Mouse (Mus musculus) splenic B cell, adult 2 months (primary cell): ENCODE results near the gene Olfr392.

ENCODE experiments used
- DNase-seq: peaks from one replicate; pipeline ENCODE4 v3.0.0-alpha.2; 2011; ENCODE audit warnings: low read depth, low spot score
- H3K27me3 ChIP-seq: 2 replicates; pipeline ENCODE4 v1.6.1; 2012; ENCODE audit warnings: mild to moderate bottlenecking, low read length, moderate library complexity, mixed read lengths; ENCODE audit not compliant: control insufficient read depth, poor library complexity, insufficient read depth, severe bottlenecking
- H3K36me3 ChIP-seq: 2 replicates; pipeline ENCODE4 v1.6.1; 2012; ENCODE audit warnings: mild to moderate bottlenecking, low read length, moderate library complexity, mixed read lengths; ENCODE audit not compliant: control insufficient read depth, poor library complexity, insufficient read depth, severe bottlenecking

Gene Olfr392

DNA sequence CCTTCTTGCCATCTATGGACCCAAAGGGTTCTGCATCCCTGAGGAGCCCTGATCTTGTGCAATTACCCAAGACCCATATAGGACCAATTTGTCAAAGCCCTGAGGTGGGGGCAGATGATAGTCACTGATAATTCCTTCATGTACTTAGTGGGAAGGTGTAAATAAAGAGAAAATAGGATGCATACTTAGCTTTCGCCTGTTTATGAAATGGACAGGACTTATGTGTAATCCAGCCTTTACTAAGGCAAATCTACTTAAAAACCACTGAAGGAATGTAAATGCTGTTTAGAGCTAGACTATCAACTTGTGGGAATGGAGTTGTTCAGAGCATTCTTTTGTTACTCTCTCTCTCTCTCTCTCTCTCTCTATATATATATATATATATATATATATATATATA, at the start of gene Olfr392:
Gene Olfr392 (minus strand): TSS at position 101 of the 400 bp plus-strand sequence.
- DNase-seq, result no peak
- Histone ChIP-seq H3K36me3 (no peaks in the 10 kb centered on the region), H3K27me3 (no peaks in the 10 kb centered on the region)

DNA sequence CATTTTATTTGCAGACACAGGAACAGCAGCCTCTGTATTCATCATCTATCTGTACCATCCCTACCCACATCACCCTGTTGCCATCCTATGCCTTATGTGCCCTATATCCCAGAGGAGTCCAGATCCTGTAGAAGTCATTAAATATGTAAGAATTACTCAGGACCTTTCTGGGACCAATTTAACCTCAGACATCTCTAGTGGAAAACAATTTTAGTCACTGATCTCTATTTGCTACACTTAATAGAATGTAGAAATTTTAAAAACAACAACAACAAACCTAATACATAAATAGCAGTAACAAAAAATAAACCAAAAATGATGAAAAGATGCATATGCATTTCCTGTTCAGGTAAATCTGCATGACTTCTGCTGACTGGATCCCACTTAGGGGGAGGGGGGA, 34.5 kb upstream of the Olfr392 start, which contains the start of gene Olfr393:
Gene Olfr393 (minus strand): TSS at position 101 of the 400 bp plus-strand sequence.
- H3K36me3 ChIP-seq, result no peaks in the 10 kb centered on the region
- no peak for DNase-seq
- no peaks in the 10 kb centered on the region for H3K27me3 ChIP-seq

DNA sequence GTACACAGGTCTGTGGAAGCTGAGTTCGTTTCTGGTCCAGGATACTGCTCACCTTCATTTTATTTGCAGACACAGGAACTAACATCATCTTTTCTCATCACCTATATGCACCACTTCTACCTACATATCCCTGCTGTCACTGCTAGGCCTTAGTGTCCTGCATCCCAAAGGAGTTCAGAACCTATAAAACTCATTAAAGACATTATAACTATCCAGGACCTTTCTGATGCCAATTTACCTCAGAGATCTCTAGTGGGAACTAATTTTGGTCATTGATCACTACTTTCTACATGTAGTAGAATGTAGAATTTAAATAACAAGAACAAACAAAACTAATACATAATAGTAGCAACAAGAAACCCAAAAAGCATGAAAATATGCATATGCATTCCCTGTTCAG, 13.9 kb downstream of the Olfr392 start, which contains the start of gene Olfr391-ps:
Gene Olfr391-ps (minus strand): TSS at position 101 of the 400 bp plus-strand sequence.
- H3K36me3 ChIP-seq, result no peaks in the 10 kb centered on the region
- no peak for DNase-seq
- no peaks in the 10 kb centered on the region for H3K27me3 ChIP-seq

DNA sequence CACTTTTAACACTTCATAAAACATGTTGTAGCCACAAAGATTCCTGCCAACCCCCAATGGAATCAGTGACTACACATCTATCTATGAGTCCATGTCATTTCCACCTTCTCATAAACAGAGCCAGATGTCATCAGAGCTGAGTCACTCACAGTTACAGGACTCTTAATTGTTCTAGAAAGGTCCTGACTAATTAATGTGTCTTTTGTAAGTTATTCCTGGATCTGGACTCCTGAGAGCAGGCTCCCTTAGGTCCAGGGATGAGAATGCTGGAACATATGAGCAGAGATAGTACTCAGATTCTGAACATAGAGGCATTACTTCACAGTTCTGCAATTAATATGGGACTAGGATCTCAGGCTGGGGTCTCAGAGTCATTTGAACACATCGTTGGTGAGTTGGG, 34.2 kb downstream of the Olfr392 start, which contains the start of gene Olfr390:
Gene Olfr390 (plus strand): TSS at position 301 of the 400 bp plus-strand sequence.
- no peak for DNase-seq
- Histone ChIP-seq H3K36me3 (no peaks in the 10 kb centered on the region), H3K27me3 (no peaks in the 10 kb centered on the region)

DNA sequence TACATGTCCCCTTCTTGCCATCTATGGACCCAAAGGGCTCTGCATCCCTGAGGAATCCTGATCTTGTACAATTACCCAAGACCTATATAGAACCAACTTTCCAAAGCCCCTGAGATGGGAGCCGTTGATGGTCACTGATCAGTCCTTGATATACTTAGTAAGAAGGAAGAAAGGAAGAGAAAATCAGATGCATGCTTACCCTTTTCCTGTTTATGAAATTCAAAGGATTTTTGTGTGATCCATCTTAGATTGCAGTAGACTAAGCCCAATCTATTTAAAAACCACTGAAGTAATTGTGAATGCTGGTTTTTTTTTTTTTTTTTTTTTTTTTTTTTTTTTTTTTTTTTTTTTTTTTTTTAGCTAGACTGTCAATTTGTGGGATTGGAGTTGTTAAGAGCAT, 36.2 kb downstream of the Olfr392 start, which contains the start of gene Olfr389:
Gene Olfr389 (minus strand): TSS at position 101 of the 400 bp plus-strand sequence.
- no peaks in the 10 kb centered on the region for H3K36me3 ChIP-seq
- DNase-seq, result no peak
- H3K27me3 ChIP-seq, result no peaks in the 10 kb centered on the region
